Mouse (Mus musculus) T-helper 2 cell (primary cell): ENCODE results near the gene Gpr174.
"Not testable (repeated sequence)": the region's sequence is repeated elsewhere in the genome, so short reads cannot be mapped to it uniquely, and the experiment has no call there.

Source experiments
- in situ Hi-C: fragments of 300-600 bp; cut with MboI, MseI; formaldehyde crosslinking; loops from one replicate; pipeline ENCODE4 v1.15.1; 2025; ENCODE audit warnings: high pct_unique_total_duplicates

The Gpr174 gene

GRCm38 (mm10) chrX:107255486-107256227 is at the start of gene Gpr174:
Gene Gpr174 (plus strand): TSS chrX:107255878.
- in situ Hi-C loops: no loop called here

- in situ Hi-C loops: no loop called here
Measured at GRCm38 (mm10) chrX:107217577-107218090, 38.0 kb upstream of the Gpr174 start.

GRCm38 (mm10) chrX:107224846-107225245 is 30.8 kb upstream of the Gpr174 start:
- in situ Hi-C loops: no loop called here

GRCm38 (mm10) chrX:107231214-107231613 is 24.5 kb upstream of the Gpr174 start:
- in situ Hi-C loops: loop anchor here (10.0 kb wide), 1 partner anchor 924 kb away; no protein-coding TSS in a partner anchor

- in situ Hi-C loops: loop anchor here (10.0 kb wide), 1 partner anchor 920 kb away; no protein-coding TSS in a partner anchor
Measured at GRCm38 (mm10) chrX:107234655-107235054, 21.0 kb upstream of the Gpr174 start.

- in situ Hi-C loops: loop anchor here (10.0 kb wide), 1 partner anchor 918 kb away; no protein-coding TSS in a partner anchor
Measured at GRCm38 (mm10) chrX:107236461-107236860, 19.2 kb upstream of the Gpr174 start.

GRCm38 (mm10) chrX:107250390-107250789 is 5.3 kb upstream of the Gpr174 start:
- in situ Hi-C loops: no loop called here

- in situ Hi-C loops: no loop called here
Measured at GRCm38 (mm10) chrX:107264619-107265018, 8.9 kb downstream of the Gpr174 start.

- in situ Hi-C loops: no loop called here
Measured at GRCm38 (mm10) chrX:107277606-107278005, 21.9 kb downstream of the Gpr174 start.

- in situ Hi-C loops: no loop called here
Measured at GRCm38 (mm10) chrX:107284211-107284610, 28.5 kb downstream of the Gpr174 start.

- in situ Hi-C loops: not testable (repeated sequence)
Measured at GRCm38 (mm10) chrX:107297861-107298260, 42.2 kb downstream of the Gpr174 start.

GRCm38 (mm10) chrX:107298761-107299160 is 43.1 kb downstream of the Gpr174 start:
- in situ Hi-C loops: no loop called here

- in situ Hi-C loops: no loop called here
Measured at GRCm38 (mm10) chrX:107306492-107306891, 50.8 kb downstream of the Gpr174 start.

GRCm38 (mm10) chrX:107312533-107312932 is 56.9 kb downstream of the Gpr174 start:
- in situ Hi-C loops: no loop called here

GRCm38 (mm10) chrX:107325697-107326381 is 70.2 kb downstream of the Gpr174 start:
- in situ Hi-C loops: no loop called here

GRCm38 (mm10) chrX:107329849-107330248 is 74.2 kb downstream of the Gpr174 start:
- in situ Hi-C loops: no loop called here

- in situ Hi-C loops: no loop called here
Measured at GRCm38 (mm10) chrX:107336609-107337008, 80.9 kb downstream of the Gpr174 start.

- in situ Hi-C loops: no loop called here
Measured at GRCm38 (mm10) chrX:107341980-107342379, 86.3 kb downstream of the Gpr174 start.
